Mouse (Mus musculus): ENCODE measurements around the gene Sync. TPM values are rescaled to one million over a fixed set of nuclear protein-coding genes. Genes with fewer than 3 reads are reported as not detected.
A peak's percentile ranks its signal among the peaks of the same experiment; 100 is the strongest.

Gene Sync
- polyA plus RNA-seq, 1 experiment from 2014 or later, result 1.2 TPM

DNA sequence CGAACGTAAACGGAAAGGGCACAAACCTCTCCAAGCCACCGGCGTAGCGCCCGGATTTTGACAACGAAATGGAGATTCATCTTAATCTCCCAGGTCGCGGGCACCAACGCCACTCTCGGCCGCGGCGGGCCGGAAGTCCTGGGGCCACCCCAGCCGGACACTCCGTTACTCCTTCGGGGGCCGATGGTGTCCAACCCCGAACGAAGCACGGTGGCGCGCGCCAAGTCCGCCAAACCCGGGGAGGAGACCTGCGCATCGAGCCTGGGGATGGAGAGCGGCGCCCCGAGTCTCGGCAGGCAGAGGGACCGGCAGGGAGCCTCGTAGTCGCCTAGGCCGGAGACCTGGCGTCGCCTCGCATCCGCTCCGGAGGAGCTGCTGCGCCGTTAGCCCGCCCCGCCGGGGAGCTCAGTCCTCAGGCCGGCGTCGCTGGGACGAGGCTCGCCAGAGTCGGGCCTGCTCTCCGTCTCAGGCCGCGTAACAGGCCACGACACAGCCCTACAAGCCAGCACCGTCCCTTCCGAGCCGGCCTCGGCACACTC lies 47.3 kb downstream of the Sync start:
- H3K4me3 ChIP-seq, result peak overlapping the region; percentile 98
- peak overlapping the region; percentile 99 for H3K27ac ChIP-seq
- no peak for DNase-seq (ENCODE audit: low spot score)
- peaks cover 32% of the 10 kb centered on the region for H3K4me1 ChIP-seq
- H3K27me3 ChIP-seq (ENCODE audit: insufficient read depth, poor library complexity, severe bottlenecking), result no peaks in the 10 kb centered on the region
- H3K36me3 ChIP-seq, result peaks cover 36% of the 10 kb centered on the region
- H3K9me3 ChIP-seq, result no peaks in the 10 kb centered on the region
- WGBS, result under 1% methylated on average over 62 of the region's 62 CpGs

DNA sequence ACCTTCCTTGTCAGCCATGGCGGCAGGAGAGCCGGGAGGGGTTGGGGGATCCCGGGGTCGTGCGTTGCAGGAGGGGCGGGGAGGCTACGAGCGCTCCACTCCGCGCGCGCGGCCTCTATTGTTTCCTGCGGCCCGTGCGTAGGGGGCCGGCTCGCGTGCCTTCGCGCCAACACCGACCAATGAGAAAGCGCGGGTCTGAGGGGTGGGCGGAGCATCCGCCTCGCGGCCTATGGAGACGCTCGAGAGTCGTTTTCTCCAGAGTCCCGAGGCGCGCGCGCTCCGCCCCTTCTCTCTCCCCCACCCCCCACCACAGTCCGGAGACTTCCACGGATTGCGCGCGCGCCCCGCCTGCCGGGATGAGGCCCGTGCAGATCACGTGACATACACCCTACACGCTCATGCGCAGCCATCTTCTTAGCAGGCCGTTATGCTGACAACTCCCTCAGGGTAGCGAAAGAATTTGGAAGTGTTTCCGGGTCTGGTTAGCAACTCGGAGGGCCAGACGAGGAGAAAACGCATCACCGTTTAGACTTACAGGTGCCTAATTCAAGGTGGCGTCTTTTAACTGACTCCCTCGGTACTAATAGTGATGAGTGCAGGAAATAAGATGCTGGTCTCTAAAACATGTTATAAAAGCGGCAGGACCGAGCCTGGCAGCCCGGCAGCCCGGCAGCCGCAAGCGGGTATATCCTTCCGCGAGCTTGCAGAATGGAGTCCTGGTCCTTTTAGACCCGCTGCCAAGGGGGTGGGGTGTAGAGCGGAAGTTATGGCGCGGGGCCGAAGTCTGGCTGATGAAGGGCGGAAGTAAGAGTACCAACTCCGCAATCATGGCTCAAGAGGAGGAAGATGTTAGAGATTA lies 48.0 kb downstream of the Sync start, which contains the start of the genes Rbbp4 and Zbtb8os:
Gene Rbbp4 (minus strand): TSS at position 155 of the 859 bp plus-strand sequence.
Gene Zbtb8os (plus strand): TSS at position 480 of the 859 bp plus-strand sequence.
- Histone ChIP-seq H3K27me3 (ENCODE audit: insufficient read depth, poor library complexity, severe bottlenecking) (no peaks in the 10 kb centered on the region), H3K27ac (peak within 1 kb of the TSS; percentile 99), H3K4me1 (peaks cover 32% of the 10 kb centered on the region), H3K36me3 (peaks cover 36% of the 10 kb centered on the region), H3K4me3 (peak within 1 kb of the TSS; percentile 98), H3K9me3 (no peaks in the 10 kb centered on the region)
- peak; percentile 100 for DNase-seq (ENCODE audit: low spot score)
- whole genome bisulfite sequencing, result under 1% methylated on average over 73 of the region's 73 CpGs

DNA sequence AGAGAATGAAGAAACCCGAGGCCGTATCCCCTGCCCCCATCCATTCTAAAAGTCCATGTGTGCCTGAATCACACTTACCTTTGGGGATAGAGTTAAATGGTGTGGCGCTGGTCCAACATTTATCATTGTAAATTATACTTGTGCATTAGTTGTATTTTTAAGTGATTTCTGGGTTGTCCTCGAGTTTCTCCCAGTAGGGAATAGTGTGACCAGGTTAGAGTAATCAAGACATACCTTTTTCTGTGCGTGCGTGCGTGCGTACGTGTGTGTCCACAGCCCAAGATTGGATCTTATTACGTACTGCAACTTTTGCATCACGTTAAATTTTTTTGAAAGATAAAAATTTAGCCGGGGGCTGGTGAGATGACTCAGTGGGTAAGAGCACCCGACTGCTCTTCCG lies 48.9 kb downstream of the Sync start:
- no peaks in the 10 kb centered on the region for H3K9me3 ChIP-seq
- H3K27me3 ChIP-seq (ENCODE audit: insufficient read depth, poor library complexity, severe bottlenecking), result no peaks in the 10 kb centered on the region
- H3K4me1 ChIP-seq, result peaks cover 28% of the 10 kb centered on the region
- H3K36me3 ChIP-seq, result peaks cover 28% of the 10 kb centered on the region
- peak overlapping the region; percentile 98 for H3K4me3 ChIP-seq
- 51% methylated on average over 14 of the region's 14 CpGs for WGBS
- DNase-seq (ENCODE audit: low spot score), result no peak
- H3K27ac ChIP-seq, result peak overlapping the region; percentile 99

DNA sequence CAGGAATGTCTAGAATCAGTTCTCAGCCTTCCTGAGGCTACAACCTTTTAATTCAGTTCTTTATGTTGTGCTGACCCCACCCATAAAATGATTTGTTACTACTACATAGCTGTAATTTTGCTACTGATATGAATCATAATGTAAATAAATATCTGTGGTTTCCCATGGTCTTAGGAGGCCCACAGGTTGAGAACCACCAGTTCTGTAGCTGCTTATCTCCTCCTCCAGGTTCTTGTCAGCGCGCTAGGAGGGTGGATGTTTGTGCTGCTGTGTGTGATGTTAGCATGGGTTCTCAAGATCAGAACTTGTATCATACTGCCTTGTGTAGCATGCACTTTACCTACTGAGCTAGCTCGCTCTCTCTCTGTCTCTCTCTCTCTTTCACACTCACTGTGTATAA lies 52.3 kb downstream of the Sync start:
- H3K4me3 ChIP-seq, result no peak overlapping the region
- peak; percentile 81 for DNase-seq (ENCODE audit: low spot score)
- no peak overlapping the region for H3K27ac ChIP-seq
- peaks cover 31% of the 10 kb centered on the region for H3K36me3 ChIP-seq
- no peaks in the 10 kb centered on the region for H3K9me3 ChIP-seq
- H3K4me1 ChIP-seq, result peaks cover 5% of the 10 kb centered on the region; the same call in 1 of the 2 replicates
- no peaks in the 10 kb centered on the region for H3K27me3 ChIP-seq (ENCODE audit: insufficient read depth, poor library complexity, severe bottlenecking)
- 75% methylated on average over 3 of the region's 3 CpGs for WGBS

DNA sequence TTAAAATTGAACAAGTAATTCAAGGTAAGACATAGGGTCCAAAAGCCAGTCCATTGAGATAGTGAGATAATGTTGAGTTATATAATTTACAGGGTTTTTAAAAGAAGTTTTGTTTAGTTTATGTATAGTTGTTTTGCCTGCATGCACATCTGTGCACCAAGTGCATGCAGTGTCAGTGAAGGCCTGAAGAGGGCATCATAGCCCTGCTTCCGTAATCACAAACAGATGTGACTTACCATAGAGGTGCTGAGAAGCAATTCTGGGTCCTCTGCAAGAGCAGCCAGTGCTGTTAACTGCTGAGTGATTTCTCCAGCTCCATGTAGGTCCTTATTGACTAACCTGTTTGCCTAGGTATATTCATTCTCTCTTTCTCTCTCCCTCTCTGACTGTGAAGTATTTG lies 54.5 kb downstream of the Sync start:
- Histone ChIP-seq H3K4me1 (peaks cover 5% of the 10 kb centered on the region; the same call in 1 of the 2 replicates), H3K4me3 (no peak overlapping the region), H3K27ac (no peak overlapping the region), H3K27me3 (ENCODE audit: insufficient read depth, poor library complexity, severe bottlenecking) (no peaks in the 10 kb centered on the region), H3K9me3 (no peaks in the 10 kb centered on the region), H3K36me3 (peaks cover 46% of the 10 kb centered on the region)
- no peak for DNase-seq (ENCODE audit: low spot score)
- WGBS, result 82% methylated on average over 1 of the region's 1 CpGs

DNA sequence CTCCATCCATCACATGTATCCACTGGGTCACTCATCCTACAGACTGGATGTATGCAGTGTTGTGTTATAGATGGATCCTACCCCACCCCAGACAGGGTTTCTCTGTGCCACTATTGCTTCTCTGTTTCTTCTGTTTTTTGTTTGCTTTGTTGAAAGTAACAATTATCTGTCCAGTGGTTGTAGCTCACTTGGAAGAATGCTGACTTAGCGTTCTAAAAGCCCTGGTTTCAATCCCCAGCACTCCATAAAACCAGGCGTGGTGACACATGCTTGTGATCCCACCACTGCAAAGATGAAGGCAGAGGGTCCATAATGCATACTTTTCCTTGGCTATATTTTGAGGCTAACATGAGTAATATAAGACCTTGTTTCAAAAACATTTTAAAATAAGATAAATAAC lies 55.3 kb downstream of the Sync start:
- WGBS, result 85% methylated on average over 2 of the region's 2 CpGs
- Histone ChIP-seq H3K4me1 (peaks cover 1% of the 10 kb centered on the region; the same call in 1 of the 2 replicates), H3K27ac (no peak overlapping the region), H3K27me3 (ENCODE audit: insufficient read depth, poor library complexity, severe bottlenecking) (no peaks in the 10 kb centered on the region), H3K36me3 (peaks cover 50% of the 10 kb centered on the region), H3K9me3 (no peaks in the 10 kb centered on the region), H3K4me3 (no peak overlapping the region)
- DNase-seq (ENCODE audit: low spot score), result no peak

DNA sequence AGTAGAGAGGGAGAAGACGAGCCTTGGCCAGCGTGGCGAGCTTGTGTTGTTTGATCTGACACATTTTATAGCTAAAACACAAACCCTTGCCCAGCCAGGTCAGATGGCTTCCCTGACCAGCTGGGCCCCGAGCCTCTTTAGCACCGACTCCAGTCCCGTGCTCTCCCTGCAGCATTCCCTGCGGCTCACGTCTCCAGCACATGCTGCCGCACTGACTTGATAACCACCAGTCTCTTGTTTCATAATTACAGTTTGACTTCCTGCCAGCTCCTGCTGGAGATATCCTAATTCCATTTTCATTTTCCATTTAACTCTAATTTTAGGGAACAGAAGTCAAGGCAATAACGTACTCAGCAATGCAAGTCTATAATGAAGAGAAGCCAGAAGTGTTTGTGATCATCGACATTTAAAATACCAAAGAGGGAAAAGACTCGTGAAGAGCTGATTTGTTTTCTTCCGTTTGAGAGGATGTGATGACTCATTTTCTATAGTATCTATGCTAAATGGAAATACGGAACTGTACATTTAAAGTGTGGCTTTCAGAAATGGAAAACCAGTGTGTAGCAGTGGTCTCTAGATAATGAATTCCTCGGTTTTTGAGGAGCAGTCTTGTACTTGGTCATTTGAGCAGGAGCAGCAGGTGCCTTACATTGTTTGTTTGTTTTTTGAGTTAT lies 59.2 kb downstream of the Sync start:
- DNase-seq (ENCODE audit: low spot score), result no peak
- H3K4me1 ChIP-seq, result no peaks in the 10 kb centered on the region
- 83% methylated on average over 15 of the region's 15 CpGs for WGBS
- H3K27ac ChIP-seq, result no peak overlapping the region
- no peaks in the 10 kb centered on the region for H3K9me3 ChIP-seq
- H3K27me3 ChIP-seq (ENCODE audit: insufficient read depth, poor library complexity, severe bottlenecking), result no peaks in the 10 kb centered on the region
- no peak overlapping the region for H3K4me3 ChIP-seq
- peaks cover 49% of the 10 kb centered on the region for H3K36me3 ChIP-seq

DNA sequence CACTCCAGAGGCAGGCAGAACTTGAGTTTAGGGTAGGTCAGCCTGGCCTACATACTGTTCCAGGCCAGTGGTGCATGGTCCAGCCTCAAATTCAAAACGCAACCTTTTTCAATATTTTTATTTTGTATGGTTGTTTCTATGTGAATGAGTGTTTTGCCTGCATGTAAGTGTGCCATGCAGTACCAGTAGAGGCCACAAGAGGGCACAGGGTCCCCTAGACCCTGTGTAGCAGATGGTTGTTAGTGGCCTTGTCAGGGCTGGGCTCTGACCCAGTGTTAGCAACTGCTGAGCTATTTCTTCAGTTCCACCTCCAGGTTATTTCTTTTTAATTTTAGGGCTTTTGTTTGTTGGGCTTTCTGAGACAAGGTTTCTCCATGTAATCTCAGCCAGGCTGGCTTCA lies 63.2 kb downstream of the Sync start:
- peaks cover 29% of the 10 kb centered on the region for H3K36me3 ChIP-seq
- no peak overlapping the region for H3K4me3 ChIP-seq
- DNase-seq (ENCODE audit: low spot score), result peak; percentile 83
- WGBS, result 6% methylated on average over 1 of the region's 1 CpGs
- H3K27me3 ChIP-seq (ENCODE audit: insufficient read depth, poor library complexity, severe bottlenecking), result no peaks in the 10 kb centered on the region
- no peaks in the 10 kb centered on the region for H3K4me1 ChIP-seq
- H3K27ac ChIP-seq, result no peak overlapping the region
- H3K9me3 ChIP-seq, result no peaks in the 10 kb centered on the region

DNA sequence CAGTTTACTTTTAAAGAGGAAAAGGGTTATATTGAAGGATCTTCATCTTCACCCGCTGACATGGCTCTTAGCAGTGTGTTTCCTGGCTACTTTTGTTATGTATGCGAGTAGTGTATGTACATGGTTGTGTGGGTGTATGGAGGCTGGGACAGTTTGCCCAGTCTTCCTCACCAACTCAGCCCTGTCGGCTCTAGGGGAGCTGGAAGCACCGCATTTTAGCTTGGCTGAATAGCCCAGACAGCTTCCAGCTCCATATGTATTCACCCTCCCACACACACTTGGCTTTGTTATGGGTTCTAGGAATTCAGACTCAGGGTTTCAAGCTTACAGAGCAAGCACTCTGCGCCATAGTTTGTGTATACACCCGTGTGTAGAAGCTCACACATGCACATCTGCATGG lies 63.7 kb downstream of the Sync start:
- Histone ChIP-seq H3K27ac (no peak overlapping the region), H3K27me3 (ENCODE audit: insufficient read depth, poor library complexity, severe bottlenecking) (no peaks in the 10 kb centered on the region), H3K4me3 (no peak overlapping the region), H3K4me1 (no peaks in the 10 kb centered on the region), H3K9me3 (no peaks in the 10 kb centered on the region), H3K36me3 (peaks cover 31% of the 10 kb centered on the region)
- WGBS, result 74% methylated on average over 6 of the region's 6 CpGs
- DNase-seq (ENCODE audit: low spot score), result no peak

DNA sequence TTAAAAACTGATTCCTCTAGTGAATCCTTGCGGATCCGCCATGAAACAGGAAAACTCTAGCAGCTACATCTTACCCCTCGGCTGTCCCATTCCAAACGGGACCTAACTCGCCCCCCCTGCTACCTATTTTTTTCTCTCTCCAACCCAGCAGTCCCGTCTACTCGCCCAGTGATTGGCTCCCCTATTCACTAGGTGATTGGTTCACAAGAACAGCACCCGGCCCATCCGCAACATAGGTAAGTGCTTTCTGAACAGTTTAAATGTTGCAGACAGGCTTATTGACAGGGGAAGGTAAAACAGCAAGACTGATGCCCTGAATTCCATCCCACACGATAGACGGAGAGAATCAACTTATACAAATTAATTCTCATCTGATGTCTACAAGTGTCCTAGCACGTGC lies 65.8 kb downstream of the Sync start:
- Histone ChIP-seq H3K27me3 (ENCODE audit: insufficient read depth, poor library complexity, severe bottlenecking) (no peaks in the 10 kb centered on the region), H3K27ac (no peak overlapping the region), H3K4me3 (no peak overlapping the region), H3K36me3 (peaks cover 33% of the 10 kb centered on the region), H3K9me3 (no peaks in the 10 kb centered on the region), H3K4me1 (no peaks in the 10 kb centered on the region)
- DNase-seq (ENCODE audit: low spot score), result no peak
- 89% methylated on average over 12 of the region's 12 CpGs for WGBS

DNA sequence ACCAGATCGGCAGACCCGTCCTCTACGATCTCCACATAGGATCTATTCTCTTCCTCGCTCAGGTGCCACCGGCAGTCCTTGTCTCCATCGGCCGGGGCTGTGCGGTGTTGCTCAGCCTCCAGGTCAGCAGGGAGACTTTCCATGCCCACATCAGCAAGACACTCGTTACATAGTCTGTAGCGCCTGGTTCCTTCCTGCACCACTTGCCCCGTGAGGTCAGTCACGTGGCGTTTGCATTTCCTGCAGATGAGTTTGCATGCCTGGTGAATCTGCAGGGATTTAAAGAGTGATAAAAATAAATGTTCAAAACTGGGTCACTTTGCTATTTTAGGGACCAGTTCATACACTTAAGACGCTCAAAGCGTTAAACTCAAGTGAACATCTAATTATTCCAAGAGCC lies 66.8 kb downstream of the Sync start:
- no peak for DNase-seq (ENCODE audit: low spot score)
- no peak overlapping the region for H3K27ac ChIP-seq
- H3K36me3 ChIP-seq, result peaks cover 33% of the 10 kb centered on the region
- H3K4me3 ChIP-seq, result no peak overlapping the region
- no peaks in the 10 kb centered on the region for H3K4me1 ChIP-seq
- no peaks in the 10 kb centered on the region for H3K9me3 ChIP-seq
- 80% methylated on average over 15 of the region's 15 CpGs for WGBS
- H3K27me3 ChIP-seq (ENCODE audit: insufficient read depth, poor library complexity, severe bottlenecking), result no peaks in the 10 kb centered on the region

DNA sequence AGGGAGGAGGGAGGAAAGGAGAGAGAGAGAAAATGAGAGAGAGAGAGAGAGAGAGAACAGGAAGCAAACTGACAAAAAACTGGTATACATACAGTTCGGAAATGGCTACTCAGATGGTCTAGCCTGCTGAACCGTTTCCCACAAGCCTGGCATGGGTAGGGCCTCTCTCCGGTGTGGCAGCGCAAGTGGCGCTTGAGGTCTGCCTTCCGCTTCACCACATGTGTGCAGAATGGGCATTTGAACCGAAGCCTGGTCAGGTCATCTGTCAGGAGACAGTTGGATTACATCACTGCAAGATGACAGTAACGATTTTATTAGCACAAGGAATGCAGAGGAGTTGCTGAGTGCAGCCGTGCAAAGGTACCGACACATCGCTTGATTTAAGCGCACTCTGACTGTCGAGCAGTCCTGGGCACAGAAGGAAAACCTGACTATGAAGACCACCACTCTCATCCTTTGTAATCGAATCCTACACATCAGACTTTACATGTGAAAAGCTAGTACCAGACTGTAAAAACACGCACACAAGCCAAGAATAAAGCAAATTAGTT lies 70.3 kb downstream of the Sync start:
- H3K4me3 ChIP-seq, result no peak overlapping the region
- no peaks in the 10 kb centered on the region for H3K4me1 ChIP-seq
- 79% methylated on average over 15 of the region's 15 CpGs for WGBS
- no peaks in the 10 kb centered on the region for H3K9me3 ChIP-seq
- no peaks in the 10 kb centered on the region for H3K27me3 ChIP-seq (ENCODE audit: insufficient read depth, poor library complexity, severe bottlenecking)
- peaks cover 34% of the 10 kb centered on the region for H3K36me3 ChIP-seq
- no peak for DNase-seq (ENCODE audit: low spot score)
- H3K27ac ChIP-seq, result no peak overlapping the region
